Mouse (Mus musculus): Measurements from ENCODE around the gene Adam22. TPM values are rescaled to one million over a fixed set of nuclear protein-coding genes. Genes with fewer than 3 reads are reported as not detected.
A peak's percentile ranks its signal among the peaks of the same experiment; 100 is the strongest.

Adam22 gene
- 31.7 and 32.5 TPM in 2 replicates for polyA plus RNA-seq (2015; fragmentation: Nextera tagmentation; extraction: Ambion mirVana)

- WGBS, result under 1% methylated on average over 55 of the region's 55 CpGs
- Histone ChIP-seq H3K4me1 (replicated peaks) (peaks cover 10% of the 10 kb centered on the region), H3K27me3 (no peaks in the 10 kb centered on the region), H3K36me3 (0 out of 2 replicates have a peak, but pooled peaks cover 5% of the 10 kb centered on the region), H3K9ac (peak within 1 kb of the TSS; percentile 83), H3K4me2 (peak within 1 kb of the TSS; percentile 76), H3K27ac (replicated peaks) (peak within 1 kb of the TSS; percentile 90), H3K4me3 (peak within 1 kb of the TSS; percentile 71), H3K9me3 (no peaks in the 10 kb centered on the region)
- ATAC-seq (ENCODE audit: low read depth), result peak; percentile 97
Observed at GRCm38 (mm10) chr5:8367614-8368327, at the start of gene Adam22. Gene Adam22, minus strand, starts transcription at chr5:8368160.

- no peak overlapping the region for H3K4me3 ChIP-seq
- H3K36me3 ChIP-seq, result peaks cover 12% of the 10 kb centered on the region; the same call in 1 of the 2 replicates
- ATAC-seq (ENCODE audit: low read depth), result no peak
- no peak overlapping the region for H3K9ac ChIP-seq
- WGBS, result 71% methylated on average over 1 of the region's 1 CpGs
- H3K9me3 ChIP-seq, result no peaks in the 10 kb centered on the region
- H3K27ac ChIP-seq (replicated peaks), result no peak overlapping the region
- H3K27me3 ChIP-seq, result no peaks in the 10 kb centered on the region
- H3K4me1 ChIP-seq (replicated peaks), result peaks cover 11% of the 10 kb centered on the region
- no peak overlapping the region for H3K4me2 ChIP-seq
Observed at GRCm38 (mm10) chr5:8417443-8417842, 49.5 kb upstream of the Adam22 start.

GRCm38 (mm10) chr5:8416683-8417413, 48.9 kb upstream of the Adam22 start:
- 92% methylated on average over 3 of the region's 3 CpGs for WGBS
- peaks cover 12% of the 10 kb centered on the region; the same call in 1 of the 2 replicates for H3K36me3 ChIP-seq

GRCm38 (mm10) chr5:8408746-8409145, 40.8 kb upstream of the Adam22 start:
- Histone ChIP-seq H3K9ac (no peak overlapping the region), H3K27ac (replicated peaks) (no peak overlapping the region), H3K4me3 (no peak overlapping the region), H3K27me3 (no peaks in the 10 kb centered on the region), H3K4me1 (replicated peaks) (no peaks in the 10 kb centered on the region), H3K4me2 (no peak overlapping the region), H3K36me3 (peaks cover 40% of the 10 kb centered on the region), H3K9me3 (no peaks in the 10 kb centered on the region)
- WGBS, result 93% methylated on average over 4 of the region's 4 CpGs
- ATAC-seq (ENCODE audit: low read depth), result no peak

More at GRCm38 (mm10) chr5:8416683-8417413, 48.9 kb upstream of the Adam22 start:
- Histone ChIP-seq H3K9me3 (no peaks in the 10 kb centered on the region), H3K9ac (no peak overlapping the region), H3K4me1 (replicated peaks) (peaks cover 11% of the 10 kb centered on the region), H3K4me3 (no peak overlapping the region), H3K27me3 (no peaks in the 10 kb centered on the region), H3K4me2 (no peak overlapping the region), H3K27ac (replicated peaks) (no peak overlapping the region)
- ATAC-seq (ENCODE audit: low read depth), result no peak

- 91% methylated on average over 13 of the region's 13 CpGs for WGBS
- Histone ChIP-seq H3K4me2 (no peak overlapping the region), H3K36me3 (peaks cover 25% of the 10 kb centered on the region), H3K9me3 (no peaks in the 10 kb centered on the region), H3K4me1 (replicated peaks) (no peaks in the 10 kb centered on the region), H3K4me3 (no peak overlapping the region), H3K27me3 (no peaks in the 10 kb centered on the region), H3K27ac (replicated peaks) (no peak overlapping the region), H3K9ac (no peak overlapping the region)
- ATAC-seq (ENCODE audit: low read depth), result no peak
Observed at GRCm38 (mm10) chr5:8397587-8398249, 29.8 kb upstream of the Adam22 start.

- peaks cover 18% of the 10 kb centered on the region for H3K36me3 ChIP-seq
- H3K4me1 ChIP-seq (replicated peaks), result no peaks in the 10 kb centered on the region
- 75% methylated on average over 1 of the region's 1 CpGs for WGBS
- no peak overlapping the region for H3K27ac ChIP-seq (replicated peaks)
- no peak for ATAC-seq (ENCODE audit: low read depth)
- no peaks in the 10 kb centered on the region for H3K27me3 ChIP-seq
- H3K9ac ChIP-seq, result no peak overlapping the region
- no peak overlapping the region for H3K4me2 ChIP-seq
- no peak overlapping the region for H3K4me3 ChIP-seq
- H3K9me3 ChIP-seq, result no peaks in the 10 kb centered on the region
Observed at GRCm38 (mm10) chr5:8393891-8394583, 26.1 kb upstream of the Adam22 start.

GRCm38 (mm10) chr5:8374297-8374906, 6.4 kb upstream of the Adam22 start:
- H3K27me3 ChIP-seq, result no peaks in the 10 kb centered on the region
- no peak for ATAC-seq (ENCODE audit: low read depth)
- H3K27ac ChIP-seq (replicated peaks), result no peak overlapping the region
- 85% methylated on average over 5 of the region's 5 CpGs for WGBS
- no peaks in the 10 kb centered on the region for H3K36me3 ChIP-seq
- H3K9ac ChIP-seq, result no peak overlapping the region
- no peaks in the 10 kb centered on the region for H3K9me3 ChIP-seq
- no peak overlapping the region for H3K4me2 ChIP-seq
- no peak overlapping the region for H3K4me3 ChIP-seq
- no peaks in the 10 kb centered on the region for H3K4me1 ChIP-seq (replicated peaks)

GRCm38 (mm10) chr5:8373415-8373814, 5.5 kb upstream of the Adam22 start:
- H3K36me3 ChIP-seq, result no peaks in the 10 kb centered on the region
- WGBS, result 56% methylated on average over 4 of the region's 4 CpGs

GRCm38 (mm10) chr5:8368781-8369180, 821 bp upstream of the Adam22 start:
- Histone ChIP-seq H3K9me3 (no peaks in the 10 kb centered on the region), H3K27me3 (no peaks in the 10 kb centered on the region), H3K4me3 (peak overlapping the region; percentile 71; the same call in 1 of the 2 replicates), H3K27ac (replicated peaks) (no peak overlapping the region), H3K4me1 (replicated peaks) (peaks cover 10% of the 10 kb centered on the region), H3K9ac (no peak overlapping the region), H3K4me2 (no peak overlapping the region), H3K36me3 (0 out of 2 replicates have a peak, but pooled peaks cover 5% of the 10 kb centered on the region)
- WGBS, result 88% methylated on average over 5 of the region's 5 CpGs
- no peak for ATAC-seq (ENCODE audit: low read depth)

More at GRCm38 (mm10) chr5:8373415-8373814, 5.5 kb upstream of the Adam22 start:
- no peaks in the 10 kb centered on the region for H3K27me3 ChIP-seq
- no peak for ATAC-seq (ENCODE audit: low read depth)
- H3K9me3 ChIP-seq, result no peaks in the 10 kb centered on the region
- H3K4me2 ChIP-seq, result no peak overlapping the region
- no peak overlapping the region for H3K27ac ChIP-seq (replicated peaks)
- no peak overlapping the region for H3K4me3 ChIP-seq
- no peaks in the 10 kb centered on the region for H3K4me1 ChIP-seq (replicated peaks)
- no peak overlapping the region for H3K9ac ChIP-seq

- H3K36me3 ChIP-seq, result 0 out of 2 replicates have a peak, but pooled peaks cover 5% of the 10 kb centered on the region
- H3K9ac ChIP-seq, result peak overlapping the region; percentile 83
- peak overlapping the region; percentile 71 for H3K4me3 ChIP-seq
- peak overlapping the region; percentile 76 for H3K4me2 ChIP-seq
- H3K9me3 ChIP-seq, result no peaks in the 10 kb centered on the region
- ATAC-seq (ENCODE audit: low read depth), result peak; percentile 57; the same call in 1 of the 2 replicates
- peak overlapping the region; percentile 90; the same call in 1 of the 2 replicates for H3K27ac ChIP-seq (replicated peaks)
- WGBS, result 41% methylated on average over 7 of the region's 7 CpGs
- peaks cover 10% of the 10 kb centered on the region for H3K4me1 ChIP-seq (replicated peaks)
- no peaks in the 10 kb centered on the region for H3K27me3 ChIP-seq
Observed at GRCm38 (mm10) chr5:8368328-8368692, 350 bp upstream of the Adam22 start.

Data from neural tube, embryonic 13.5 days (tissue).